Mouse (Mus musculus) thymus, postnatal 36 days (tissue): ENCODE measurements around the gene Bod1l.

Source experiments
- DNase-seq, 2 experiments: peaks; one replicate each; pipeline ENCODE4 v3.0.0; 2022; ENCODE audit warnings: mixed read lengths in 2 of 2

The Bod1l gene

DNA sequence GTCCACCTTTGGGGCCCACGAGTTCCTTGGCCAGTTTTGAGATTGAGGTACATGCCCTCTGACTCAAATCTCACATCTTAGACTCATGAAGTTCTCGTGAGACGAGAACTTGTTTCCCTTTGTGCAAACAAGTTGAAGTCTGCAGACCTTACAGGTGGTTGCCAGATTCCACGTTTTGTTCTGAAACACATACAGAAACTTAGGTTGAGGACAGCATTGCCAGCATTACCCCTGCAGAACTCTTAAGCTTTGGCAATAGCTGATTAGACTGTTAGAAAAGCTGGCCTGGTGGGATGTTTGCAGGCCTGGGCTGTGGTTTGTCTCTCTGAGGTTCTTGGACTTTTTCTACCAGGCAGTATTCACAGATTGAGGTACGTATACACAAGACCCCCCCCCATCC is 86.8 kb downstream of the Bod1l start:
- DNase-seq = no peak

DNA sequence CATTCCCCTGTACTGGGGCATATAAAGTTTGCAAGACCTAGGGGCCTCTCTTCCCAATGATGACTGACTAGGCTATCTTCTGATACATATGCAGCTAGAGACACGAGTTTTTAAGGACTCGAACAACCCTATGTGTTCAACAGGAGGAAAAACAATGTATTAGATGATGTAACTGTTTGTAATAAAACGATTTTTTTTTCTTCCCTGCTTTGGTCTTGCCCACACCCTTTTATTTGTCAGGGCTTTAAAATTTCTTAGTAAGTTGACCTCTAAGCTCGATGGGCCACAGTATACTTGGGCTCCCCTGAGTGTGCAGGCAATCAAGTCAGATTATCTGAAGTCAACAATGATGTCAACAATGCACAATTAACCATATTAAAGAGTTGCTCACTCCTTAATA is 87.7 kb downstream of the Bod1l start:
- DNase-seq = no peak

DNA sequence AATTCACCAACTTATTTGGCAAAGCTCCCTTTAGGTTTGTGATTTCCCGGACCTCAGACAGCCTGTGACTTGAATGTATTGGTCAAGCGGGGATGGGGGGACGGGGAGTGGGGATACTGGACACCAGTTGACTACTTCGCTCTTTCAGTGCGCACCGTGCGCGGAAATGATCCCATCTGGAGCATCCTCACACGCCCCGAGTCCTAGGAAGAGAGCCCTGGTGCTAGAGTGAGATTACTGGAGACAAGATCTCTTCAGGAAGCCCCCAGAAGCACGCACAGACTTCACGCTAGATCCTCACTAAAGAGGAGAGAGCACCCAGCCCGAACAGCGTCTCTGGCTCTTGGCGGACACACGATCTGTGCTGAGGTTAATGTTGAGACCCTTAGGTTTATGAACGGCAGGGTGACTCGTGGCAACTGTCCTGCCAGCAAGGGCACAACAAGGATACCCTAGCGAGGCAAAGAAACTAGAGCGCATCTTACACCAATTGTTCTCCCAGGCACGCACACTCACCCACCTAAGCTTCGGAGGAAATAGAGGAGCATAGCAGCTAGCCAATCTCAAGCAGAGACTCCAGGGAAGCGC is 88.6 kb downstream of the Bod1l start:
- DNase-seq = no peak

DNA sequence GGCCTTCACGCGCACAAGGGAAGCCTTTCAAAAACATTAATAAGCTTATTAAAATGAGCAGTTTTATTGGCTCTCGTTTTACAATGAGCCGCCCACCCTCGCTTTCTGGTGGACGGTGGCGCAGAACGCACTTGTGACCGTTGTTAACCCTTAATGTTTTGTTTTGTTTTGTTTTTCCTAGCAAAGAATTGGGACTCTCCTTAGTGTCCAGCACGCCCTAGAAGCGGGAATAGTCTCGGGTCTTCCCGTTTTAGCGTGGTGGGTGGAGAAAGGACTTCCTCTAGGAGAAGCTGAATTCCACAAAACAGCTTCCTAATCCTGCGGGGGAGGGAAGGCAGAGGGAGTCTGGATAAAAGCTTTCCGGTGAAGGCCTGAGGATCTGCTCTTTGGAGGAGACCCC is 89.3 kb downstream of the Bod1l start:
- no peak for DNase-seq

DNA sequence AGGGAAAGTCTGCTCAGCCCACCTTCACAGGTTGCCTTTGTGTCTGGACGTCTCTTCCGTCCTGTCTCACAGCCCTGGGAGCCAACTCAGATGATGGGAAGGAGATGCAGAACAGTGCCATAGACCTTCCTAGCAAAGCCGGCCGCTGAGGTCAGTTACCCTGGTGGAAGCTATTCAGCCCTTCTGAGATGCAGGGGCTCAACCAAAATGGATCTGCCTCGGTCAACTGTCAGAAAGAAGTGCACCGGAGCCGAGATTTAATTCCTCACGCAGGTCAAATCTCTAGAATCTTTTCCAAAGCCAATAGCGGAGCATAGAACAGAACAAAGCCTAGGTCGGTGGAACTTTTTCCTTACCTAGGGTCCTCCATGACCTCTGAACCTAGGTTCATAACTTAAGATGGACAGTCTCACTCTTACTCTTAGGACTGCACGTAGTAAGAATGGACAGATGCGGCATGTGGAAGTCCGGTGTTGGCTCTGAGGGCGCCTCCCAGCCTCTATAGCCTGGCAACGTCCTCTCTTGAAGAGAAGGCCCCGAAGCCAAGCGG is 89.8 kb downstream of the Bod1l start:
- no peak for DNase-seq

DNA sequence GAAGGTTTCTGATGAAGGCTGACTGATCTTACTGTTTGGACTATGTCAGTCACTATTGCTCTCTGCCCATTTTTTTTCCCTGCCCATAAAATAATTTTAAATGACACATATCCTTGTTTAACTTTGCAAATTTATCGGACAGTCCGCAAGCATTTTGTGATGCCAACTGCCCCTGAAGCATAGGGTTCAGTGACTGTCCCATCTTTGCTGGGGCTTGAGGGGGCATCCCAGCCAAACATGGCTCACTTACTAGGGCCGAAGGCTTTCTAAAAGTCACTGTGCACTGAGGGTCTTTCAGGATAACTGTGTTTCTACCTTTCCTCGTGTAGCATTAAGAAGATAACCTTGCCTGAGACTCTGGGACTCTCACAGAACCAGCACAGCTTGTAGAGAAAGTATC is 91.4 kb downstream of the Bod1l start:
- DNase-seq = no peak

DNA sequence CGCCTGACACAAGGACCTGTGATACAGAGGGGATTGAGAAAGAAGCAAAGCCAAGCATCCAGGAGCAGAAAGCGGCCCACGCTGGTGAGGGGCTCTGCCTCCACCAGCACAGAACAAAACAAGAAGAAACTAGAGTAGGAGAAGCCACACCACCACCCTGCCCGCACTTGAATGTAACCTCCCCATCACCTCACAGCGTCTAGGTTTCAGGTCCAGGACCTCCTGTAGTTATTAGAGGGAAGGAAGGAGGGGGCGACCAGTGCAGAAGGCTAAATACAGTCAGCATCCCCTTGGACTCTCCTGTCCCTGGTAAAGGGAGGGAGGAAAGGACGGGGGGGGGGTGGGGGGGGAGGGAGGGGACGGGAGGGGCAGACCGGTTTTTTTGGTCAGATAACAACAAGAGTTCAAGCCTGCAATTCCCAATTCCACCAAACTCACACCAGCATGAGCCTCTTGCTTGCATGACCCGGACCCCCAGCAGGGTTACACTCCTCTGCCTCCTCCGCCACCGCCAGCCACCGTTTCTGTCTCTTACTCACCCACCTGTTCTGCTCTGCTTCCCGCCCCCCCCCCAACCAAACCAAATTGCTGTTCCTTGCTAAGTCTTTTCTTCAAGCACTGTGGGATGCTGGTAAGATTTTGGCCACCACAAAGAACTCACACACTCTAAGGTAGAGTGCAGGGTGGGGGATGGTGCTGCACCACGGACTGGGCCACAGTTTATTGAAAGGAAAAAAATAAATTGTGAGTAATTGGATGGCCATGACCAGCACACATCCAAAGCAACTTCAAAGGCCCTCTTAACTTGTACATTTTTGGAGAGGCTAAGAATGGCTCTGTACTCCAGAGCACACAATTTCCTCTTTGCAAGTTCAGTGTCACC is 99.0 kb downstream of the Bod1l start:
- no peak for DNase-seq

DNA sequence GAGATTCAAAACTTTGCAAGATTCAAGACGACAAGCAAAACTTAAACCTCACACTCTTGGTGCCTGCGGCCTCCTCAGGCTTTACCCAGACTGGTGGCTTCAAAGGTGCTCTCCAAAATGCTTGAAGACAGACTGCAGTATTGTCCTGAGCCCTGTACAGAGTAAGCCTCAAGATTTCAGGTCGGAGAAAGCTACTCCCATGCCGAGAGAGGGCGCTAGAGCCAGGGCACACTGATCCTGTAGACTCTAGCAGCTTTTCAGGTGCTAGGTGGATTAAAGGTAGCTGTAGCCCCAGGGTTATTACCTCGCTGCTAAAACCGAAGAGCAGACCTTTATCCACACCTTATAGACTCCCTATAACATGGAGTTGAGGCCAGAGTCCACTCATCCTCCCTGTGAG is 99.9 kb downstream of the Bod1l start:
- DNase-seq = no peak

DNA sequence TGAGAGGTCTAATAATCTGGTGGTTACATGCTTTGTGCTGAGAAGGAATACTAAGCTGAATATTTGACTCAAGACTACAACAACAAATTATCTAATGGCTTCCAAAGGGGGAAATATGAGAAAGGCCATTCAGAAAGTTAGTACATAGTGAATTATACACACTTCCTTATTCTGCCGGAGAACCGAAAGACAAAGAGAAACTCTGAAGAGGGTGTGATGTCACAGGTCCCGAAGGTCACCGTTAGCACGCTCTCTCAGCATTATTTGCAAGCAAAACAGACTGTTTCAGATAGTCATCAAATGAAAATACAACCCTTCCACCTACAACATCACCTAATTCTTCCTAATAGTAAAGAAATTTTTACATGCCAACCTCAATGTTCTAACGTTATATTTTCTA is 105.3 kb downstream of the Bod1l start:
- no peak for DNase-seq
